Mouse (Mus musculus): ENCODE results near the gene Hoxc9.

- TF ChIP-seq CTCF (IDR thresholded peaks at IDR 0.05): no peak
- no peak for TF ChIP-seq EP300 (IDR thresholded peaks at IDR 0.05)
These were observed 6.9 kb upstream of the Hoxc9 start for GRCm38 (mm10) chr15:102969296-102969695.

Measured in lung, postnatal 0 days (tissue).